Mouse (Mus musculus): ENCODE measurements around the gene Vars2.

Vars2 gene

DNA sequence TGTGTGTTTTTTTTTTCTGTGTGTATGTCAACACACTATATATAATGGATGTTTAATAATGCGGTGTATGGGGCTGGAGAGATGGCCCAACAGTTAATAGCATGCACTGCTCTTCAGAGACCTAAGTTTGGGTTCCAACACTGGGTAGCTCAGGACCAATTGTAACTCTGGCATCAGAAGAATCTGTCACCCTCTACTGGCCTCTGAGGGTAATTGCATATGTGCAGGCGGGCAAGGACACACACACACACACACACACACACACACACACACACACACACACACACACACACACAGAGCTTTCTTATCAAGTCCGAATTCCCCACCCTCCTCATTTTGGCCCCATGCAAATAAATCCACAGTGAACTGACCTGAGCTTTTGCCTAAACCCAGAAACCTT lies 32.2 kb downstream of the Vars2 start:
- DNase-seq (ENCODE audit: low spot score in 2 of 2) = no peak

DNA sequence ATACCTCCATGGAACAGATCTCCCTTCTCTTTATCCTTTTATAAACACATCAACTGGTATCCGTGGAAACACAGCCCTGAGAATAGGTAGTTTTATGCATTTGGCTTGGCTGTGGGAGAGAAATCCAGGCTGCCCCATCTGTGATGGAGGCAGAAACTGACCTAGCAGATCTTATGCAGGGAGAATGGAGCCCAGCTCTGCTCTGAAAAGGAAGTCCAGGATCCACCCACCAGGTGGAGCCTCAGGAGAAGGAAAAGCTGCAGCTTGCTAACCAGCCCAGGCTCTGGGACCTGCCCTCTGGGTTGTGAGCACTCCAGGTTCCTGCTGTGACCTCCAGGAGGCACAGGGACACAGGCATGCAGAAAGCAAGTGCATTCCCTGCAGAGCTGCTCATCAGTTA lies 33.4 kb downstream of the Vars2 start:
- DNase-seq (ENCODE audit: low spot score in 2 of 2) = peak in 1 of 2 experiments; percentile 37

DNA sequence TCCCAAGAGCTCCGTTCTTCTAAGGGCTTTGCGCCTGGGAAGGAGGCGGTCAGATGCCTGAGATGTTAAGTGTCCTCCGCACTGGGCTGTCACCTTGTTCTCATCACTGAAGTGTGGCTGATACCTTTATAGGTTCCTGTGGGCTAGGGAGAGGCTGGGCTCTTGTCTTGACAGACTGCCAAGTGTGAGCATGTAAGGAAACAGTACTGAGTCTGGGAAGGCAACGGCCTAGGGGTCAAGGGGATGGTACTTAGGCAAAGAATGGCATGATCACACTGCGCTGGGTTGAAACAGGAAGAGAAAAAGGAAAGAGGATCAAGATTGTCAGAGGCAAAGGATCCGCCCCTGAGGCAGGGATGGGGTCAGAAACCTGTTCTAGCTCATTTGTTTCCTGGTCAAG lies 40.9 kb downstream of the Vars2 start, which contains the start of gene Gm9573:
TSS of gene Gm9573 (minus strand) at position 101 of the 400 bp plus-strand sequence.
- no peak for DNase-seq (ENCODE audit: low spot score in 2 of 2)

DNA sequence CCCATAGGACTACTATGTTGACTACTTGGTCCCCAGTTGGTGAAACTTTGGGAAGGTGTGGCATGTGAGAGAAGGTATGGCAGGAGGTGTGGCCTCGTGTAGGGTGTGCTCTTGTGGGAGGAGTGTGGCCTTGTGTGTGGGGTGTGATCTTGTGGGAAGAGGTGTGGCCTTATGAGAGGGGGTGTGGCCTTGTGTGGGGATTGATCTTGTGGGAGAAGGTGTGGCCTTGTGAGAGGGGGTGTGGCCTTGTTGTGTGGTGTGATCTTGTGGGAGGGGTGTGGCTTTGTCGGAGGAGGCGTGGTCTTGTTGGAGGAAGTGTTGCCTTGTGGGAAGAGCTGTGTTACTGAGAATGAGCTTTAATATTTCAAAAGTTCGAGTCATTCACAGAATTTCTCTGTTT lies 50.3 kb downstream of the Vars2 start:
- no peak for DNase-seq (ENCODE audit: low spot score in 2 of 2)
